Mouse (Mus musculus): ENCODE results near the gene Vmn2r63. TPM values are rescaled to one million over a fixed set of nuclear protein-coding genes. Genes with fewer than 3 reads are reported as not detected.
"Not testable (repeated sequence)": the region's sequence is repeated elsewhere in the genome, so short reads cannot be mapped to it uniquely, and the experiment has no call there.

Gene Vmn2r63
- total and polyA plus RNA-seq, 3 experiments, result 0.08 TPM; not detected in 2

DNA sequence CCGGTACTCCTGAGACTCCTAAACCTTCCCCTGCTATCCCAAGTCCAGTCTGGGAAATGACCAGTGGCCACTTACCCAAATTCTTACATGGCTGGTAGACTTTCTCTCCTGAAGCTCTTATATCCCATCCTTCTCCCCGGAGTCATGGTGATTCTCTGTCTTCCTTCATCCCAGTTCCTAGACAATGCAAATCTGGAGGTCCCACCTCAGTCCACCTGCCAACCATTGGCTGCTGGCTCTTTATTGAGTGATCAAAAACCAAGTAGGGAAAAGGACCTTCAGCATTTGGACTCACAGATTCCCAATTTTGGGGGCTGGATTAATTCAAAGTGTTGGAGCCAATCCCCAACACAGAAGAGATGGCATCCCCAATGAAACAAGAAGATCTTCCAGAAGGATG lies 35.6 kb downstream of the Vmn2r63 start:
- H3K9ac ChIP-seq (ENCODE audit: control insufficient read depth, low read depth, low read length, poor library complexity, severe bottlenecking); H3K79me2 ChIP-seq (ENCODE audit: control insufficient read depth, insufficient read depth, low read length, poor library complexity); H3K4me3 ChIP-seq (ENCODE audit: control insufficient read depth in 1 of 2, insufficient read depth in 1 of 2, low read depth in 2 of 2, low read length in 2 of 2); H3K9me3 ChIP-seq (replicated peaks; ENCODE audit: insufficient read depth, low read length); H3K36me3 ChIP-seq (ENCODE audit: control insufficient read depth in 1 of 2, insufficient read depth in 2 of 2, low read length in 2 of 2); DNase-seq (ENCODE audit: low read depth, low spot score); H3K4me1 ChIP-seq (ENCODE audit: control insufficient read depth in 1 of 2, insufficient read depth in 2 of 2, low read length in 2 of 2); H3K27me3 ChIP-seq (ENCODE audit: control insufficient read depth in 1 of 2, insufficient read depth in 2 of 2, low read length in 2 of 2); H3K27ac ChIP-seq (ENCODE audit: control insufficient read depth, low read depth, low read length): not testable (repeated sequence)

DNA sequence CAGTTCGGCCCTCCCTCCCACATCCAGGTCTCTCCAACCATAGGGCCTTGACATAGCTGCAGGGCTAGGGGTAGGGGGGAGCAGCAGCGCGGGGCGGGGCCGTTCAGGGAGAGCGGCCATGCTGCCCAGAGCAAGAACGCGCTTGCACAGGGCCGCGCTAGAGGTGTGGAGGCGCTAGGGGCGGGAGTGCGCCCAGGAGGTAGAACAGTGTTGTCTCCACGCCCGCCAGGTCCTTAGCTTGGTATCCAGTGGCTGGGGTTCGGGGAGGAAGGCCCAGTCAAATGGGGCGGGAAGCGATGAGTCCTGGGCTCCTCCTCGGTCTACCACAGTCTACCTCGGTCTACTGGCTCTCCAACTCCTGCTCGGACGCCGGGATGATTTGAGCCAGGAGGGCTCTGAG lies 55.5 kb downstream of the Vmn2r63 start:
- Histone ChIP-seq H3K36me3 (ENCODE audit: control insufficient read depth in 1 of 2, insufficient read depth in 2 of 2, low read length in 2 of 2) (no peaks in the 10 kb centered on the region), H3K4me1 (ENCODE audit: control insufficient read depth in 1 of 2, insufficient read depth in 2 of 2, low read length in 2 of 2) (no peaks in the 10 kb centered on the region), H3K4me3 (ENCODE audit: control insufficient read depth in 1 of 2, insufficient read depth in 1 of 2, low read depth in 2 of 2, low read length in 2 of 2) (no peak overlapping the region), H3K9me3 (replicated peaks; ENCODE audit: insufficient read depth, low read length) (no peaks in the 10 kb centered on the region), H3K9ac (ENCODE audit: control insufficient read depth, low read depth, low read length, poor library complexity, severe bottlenecking) (no peak overlapping the region), H3K27me3 (ENCODE audit: control insufficient read depth in 1 of 2, insufficient read depth in 2 of 2, low read length in 2 of 2) (no peaks in the 10 kb centered on the region), H3K79me2 (ENCODE audit: control insufficient read depth, insufficient read depth, low read length, poor library complexity) (no peaks in the 10 kb centered on the region), H3K27ac (ENCODE audit: control insufficient read depth, low read depth, low read length) (no peak overlapping the region)
- no peak for TF ChIP-seq CHD1 (IDR thresholded peaks at IDR 0.05; ENCODE audit: low read depth, low read length)
- TF ChIP-seq MYB (IDR thresholded peaks at IDR 0.05; ENCODE audit: low read depth, low read length), result no peak
- no peak for TF ChIP-seq CHD2 (IDR thresholded peaks at IDR 0.05; ENCODE audit: low read length)
- TF ChIP-seq MEF2A (IDR thresholded peaks at IDR 0.05; ENCODE audit: extremely low read depth, insufficient replicate concordance, low read depth, low read length, poor library complexity, severe bottlenecking), result no peak
- TF ChIP-seq POLR2AphosphoS5 (IDR thresholded peaks at IDR 0.05; ENCODE audit: borderline replicate concordance, low read depth, low read length), result no peak
- no peak for TF ChIP-seq EP300 (IDR thresholded peaks at IDR 0.05; ENCODE audit: low read depth in 1 of 2, low read length in 2 of 2)
- no peak for TF ChIP-seq GATA1 (IDR thresholded peaks at IDR 0.05; ENCODE audit: low read depth, low read length)
- TF ChIP-seq JUND (IDR thresholded peaks at IDR 0.05; ENCODE audit: low read depth, low read length), result no peak
- TF ChIP-seq MAX (IDR thresholded peaks at IDR 0.05; ENCODE audit: low read length), result no peak
- TF ChIP-seq ZNF384 (IDR thresholded peaks at IDR 0.05; ENCODE audit: low read depth, low read length), result no peak
- no peak for TF ChIP-seq NELFE (IDR thresholded peaks at IDR 0.05; ENCODE audit: low read depth, low read length)
- TF ChIP-seq UBTF (IDR thresholded peaks at IDR 0.05; ENCODE audit: borderline replicate concordance, insufficient read depth, low read depth, low read length), result no peak
- TF ChIP-seq KAT2A (conservative IDR thresholded peaks at IDR 0.05; ENCODE audit: low read depth, low read length), result no peak
- TF ChIP-seq RCOR1 (IDR thresholded peaks at IDR 0.05; ENCODE audit: low read depth, low read length), result no peak
- TF ChIP-seq TCF12 (IDR thresholded peaks at IDR 0.05; ENCODE audit: low read depth, low read length), result no peak
- no peak for TF ChIP-seq MAFK (IDR thresholded peaks at IDR 0.05; ENCODE audit: borderline replicate concordance, low read depth, low read length)
- TF ChIP-seq TAL1 (IDR thresholded peaks at IDR 0.05; ENCODE audit: low read length), result no peak
- no peak for TF ChIP-seq TBP (IDR thresholded peaks at IDR 0.05; ENCODE audit: low read depth, low read length)
- TF ChIP-seq POLR2A (IDR thresholded peaks at IDR 0.05; ENCODE audit: control insufficient read depth in 1 of 2, insufficient read depth in 1 of 2, low read depth in 1 of 2, low read length in 2 of 2, poor library complexity in 1 of 2), result no peak
- no peak for DNase-seq (ENCODE audit: low read depth, low spot score)

DNA sequence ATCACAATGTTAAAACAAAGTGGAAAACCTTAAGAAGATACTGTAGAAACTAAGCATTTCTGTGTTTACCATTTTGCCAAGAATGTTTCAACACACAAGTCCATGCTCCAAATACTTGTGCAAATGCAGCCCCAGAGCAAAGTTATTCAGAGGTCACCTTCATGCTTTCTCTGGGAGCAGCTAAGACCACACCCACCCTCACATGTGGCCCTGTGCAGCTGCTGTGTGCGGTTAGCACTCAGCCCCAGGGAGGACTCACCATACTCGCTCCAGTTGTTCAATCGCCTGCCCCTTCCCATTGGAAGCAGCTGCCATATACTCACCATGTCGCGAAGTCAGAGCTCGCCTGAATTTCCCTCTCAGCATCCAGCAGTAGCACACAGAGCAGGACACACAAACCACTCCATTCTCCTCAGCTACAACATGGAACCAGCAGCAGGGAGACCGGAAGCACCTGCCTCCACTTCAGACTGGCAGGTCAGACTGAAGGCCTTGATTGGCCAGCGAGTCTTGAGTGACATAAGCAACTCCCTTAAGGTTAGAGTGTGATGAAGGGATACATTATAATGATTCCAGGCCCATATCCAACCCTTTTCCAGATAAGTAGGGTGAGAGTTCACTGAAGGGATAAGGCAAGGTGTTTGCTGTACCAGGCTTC lies 66.7 kb downstream of the Vmn2r63 start, which contains the start of gene Gm2381:
Gene Gm2381 (minus strand): TSS at position 434 of the 658 bp plus-strand sequence.
- not testable (repeated sequence) for H3K9ac ChIP-seq (ENCODE audit: control insufficient read depth, low read depth, low read length, poor library complexity, severe bottlenecking); H3K4me3 ChIP-seq (ENCODE audit: control insufficient read depth in 1 of 2, insufficient read depth in 1 of 2, low read depth in 2 of 2, low read length in 2 of 2); H3K79me2 ChIP-seq (ENCODE audit: control insufficient read depth, insufficient read depth, low read length, poor library complexity); DNase-seq (ENCODE audit: low read depth, low spot score); H3K27me3 ChIP-seq (ENCODE audit: control insufficient read depth in 1 of 2, insufficient read depth in 2 of 2, low read length in 2 of 2); H3K4me1 ChIP-seq (ENCODE audit: control insufficient read depth in 1 of 2, insufficient read depth in 2 of 2, low read length in 2 of 2); H3K9me3 ChIP-seq (replicated peaks; ENCODE audit: insufficient read depth, low read length); H3K27ac ChIP-seq (ENCODE audit: control insufficient read depth, low read depth, low read length); H3K36me3 ChIP-seq (ENCODE audit: control insufficient read depth in 1 of 2, insufficient read depth in 2 of 2, low read length in 2 of 2)
